Mouse (Mus musculus): ENCODE data around the gene Fam78a.

DNA sequence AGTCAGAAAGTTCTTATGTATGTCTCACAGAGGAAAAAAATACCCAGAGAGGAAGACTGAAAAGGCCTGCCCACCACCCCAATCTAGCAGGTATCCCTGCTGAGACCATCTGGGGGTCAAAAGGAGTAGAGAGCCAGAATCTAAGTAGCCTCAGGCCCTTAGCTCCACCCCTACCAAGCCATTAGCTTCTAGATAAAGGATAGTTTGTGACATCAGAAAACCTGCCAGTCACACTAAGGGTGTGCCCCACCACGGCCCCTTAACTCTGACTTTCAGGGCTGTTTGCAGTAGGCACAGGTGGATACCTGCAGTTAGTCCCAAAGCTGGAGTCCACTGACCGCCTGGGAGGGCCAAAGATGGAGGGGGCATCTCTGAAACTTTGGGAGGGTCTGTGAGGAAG is 574 bp upstream of the Fam78a start:
- TF ChIP-seq POLR2AphosphoS2 (IDR thresholded peaks at IDR 0.05; ENCODE audit: low read depth, low read length) (no peak), MAFK (IDR thresholded peaks at IDR 0.05; ENCODE audit: insufficient replicate concordance, low read length) (no peak), EP300 (IDR thresholded peaks at IDR 0.05; ENCODE audit: low read length) (no peak), POLR2A (IDR thresholded peaks at IDR 0.05; ENCODE audit: low read depth, low read length) (no peak), KAT2A (IDR thresholded peaks at IDR 0.05; ENCODE audit: insufficient replicate concordance, low read length) (no peak)
